Mouse (Mus musculus): ENCODE measurements around the gene Aicda. TPM values are rescaled to one million over a fixed set of nuclear protein-coding genes. Genes with fewer than 3 reads are reported as not detected.
A peak's percentile ranks its signal among the peaks of the same experiment; 100 is the strongest.

The Aicda gene
- total and polyA plus RNA-seq, 3 experiments, result 5.4 to 41.1 (median 33.3) TPM

- Histone ChIP-seq H3K9ac (ENCODE audit: insufficient read depth, low read depth) (no peak overlapping the region), H3K36me3 (replicated peaks in 1 of 2; ENCODE audit: control insufficient read depth in 1 of 2, insufficient read depth in 1 of 2, low read length in 1 of 2) (no peaks in the 10 kb centered on the region), H3K4me1 (ENCODE audit: control insufficient read depth in 1 of 2, insufficient read depth in 2 of 2) (peaks cover 8 to 33% of the 10 kb centered on the region in 2 experiments), H3K4me2 (ENCODE audit: insufficient read depth, low read depth, poor library complexity, severe bottlenecking) (no peak overlapping the region; the same call in 1 of the 2 replicates), H3K4me3 (replicated peaks in 1 of 3; ENCODE audit: low read depth in 2 of 3, low read length in 2 of 3, poor library complexity in 1 of 3) (no peak overlapping the region), H3K9me3 (replicated peaks; ENCODE audit: low read length) (peaks cover 7% of the 10 kb centered on the region), H3K27me3 (replicated peaks) (peaks cover 2% of the 10 kb centered on the region), H3K27ac (ENCODE audit: insufficient read depth, low read depth) (no peak overlapping the region), H3K79me2 (replicated peaks; ENCODE audit: control insufficient read depth, extremely low read depth, insufficient read depth, poor library complexity, severe bottlenecking) (no peaks in the 10 kb centered on the region)
- no peak for TF ChIP-seq ZKSCAN1 (IDR thresholded peaks at IDR 0.05; ENCODE audit: borderline replicate concordance, low read depth, low read length)
- peak; percentile 70; the same call in 1 of the 2 replicates for TF ChIP-seq MAFK (IDR thresholded peaks at IDR 0.05; ENCODE audit: insufficient replicate concordance, low read length)
- no peak for TF ChIP-seq CHD1 (IDR thresholded peaks at IDR 0.05; ENCODE audit: low read depth, low read length)
- peak; percentile 52 for TF ChIP-seq ETS1 (conservative IDR thresholded peaks at IDR 0.05; ENCODE audit: low read depth, low read length)
- peak; percentile 67; the same call in 1 of the 2 replicates for TF ChIP-seq TCF12 (IDR thresholded peaks at IDR 0.05; ENCODE audit: low read depth, low read length)
- TF ChIP-seq NELFE (IDR thresholded peaks at IDR 0.05; ENCODE audit: low read depth, low read length), result no peak
- peak; percentile 66; the same call in 1 of the 2 replicates for TF ChIP-seq BHLHE40 (IDR thresholded peaks at IDR 0.05; ENCODE audit: low read depth, low read length)
- peak; percentile 48; the same call in 1 of the 2 replicates for TF ChIP-seq MEF2A (IDR thresholded peaks at IDR 0.05; ENCODE audit: borderline replicate concordance, low read depth, low read length)
- TF ChIP-seq MYC (IDR thresholded peaks at IDR 0.05; ENCODE audit: low read depth, low read length), result 0 out of 2 replicates have a peak, but pooled peaks have one; percentile 34
- no peak for TF ChIP-seq USF2 (conservative IDR thresholded peaks at IDR 0.05; ENCODE audit: low read depth, low read length)
- TF ChIP-seq IRF4 (IDR thresholded peaks at IDR 0.05; ENCODE audit: low read depth, low read length), result peak; percentile 52; the same call in 1 of the 2 replicates
- peak; percentile 54; the same call in 1 of the 2 replicates for TF ChIP-seq JUND (conservative IDR thresholded peaks at IDR 0.05; ENCODE audit: low read depth, low read length)
- TF ChIP-seq ELF1 (IDR thresholded peaks at IDR 0.05; ENCODE audit: low read depth, low read length), result 0 out of 2 replicates have a peak, but pooled peaks have one; percentile 35
- no peak for TF ChIP-seq RAD21 (IDR thresholded peaks at IDR 0.05; ENCODE audit: low read depth, low read length)
- TF ChIP-seq ZNF384 (IDR thresholded peaks at IDR 0.05; ENCODE audit: low read depth, low read length), result peak; percentile 93
- TF ChIP-seq MAZ (IDR thresholded peaks at IDR 0.05; ENCODE audit: low read depth, low read length), result peak; percentile 53
- no peak for TF ChIP-seq NRF1 (IDR thresholded peaks at IDR 0.05; ENCODE audit: low read depth, low read length)
- in situ Hi-C loops (cut with MboI; ENCODE audit: low pct_ligation_motif_present, low pct_unique_long_range_greater_than_20kb, low sequenced_read_pairs), result no loop called here
- peak; percentile 70 for DNase-seq (ENCODE audit: extremely low read depth)
- dilution Hi-C loops (cut with MboI; ENCODE audit: extremely low pct_ligation_motif_present, extremely low pct_unique_long_range_greater_than_20kb, low sequenced_read_pairs), result no loop called here
Observed at GRCm38 (mm10) chr6:122534032-122534431, 19.6 kb upstream of the Aicda start.

- Histone ChIP-seq H3K79me2 (replicated peaks; ENCODE audit: control insufficient read depth, extremely low read depth, insufficient read depth, poor library complexity, severe bottlenecking) (no peaks in the 10 kb centered on the region), H3K9ac (ENCODE audit: insufficient read depth, low read depth) (no peak overlapping the region), H3K4me3 (replicated peaks in 1 of 3; ENCODE audit: low read depth in 2 of 3, low read length in 2 of 3, poor library complexity in 1 of 3) (no peak overlapping the region), H3K36me3 (replicated peaks in 1 of 2; ENCODE audit: control insufficient read depth in 1 of 2, insufficient read depth in 1 of 2, low read length in 1 of 2) (no peaks in the 10 kb centered on the region), H3K27ac (ENCODE audit: insufficient read depth, low read depth) (no peak overlapping the region), H3K4me2 (ENCODE audit: insufficient read depth, low read depth, poor library complexity, severe bottlenecking) (no peak overlapping the region), H3K4me1 (ENCODE audit: control insufficient read depth in 1 of 2, insufficient read depth in 2 of 2) (peaks cover 5 to 15% of the 10 kb centered on the region in 2 experiments), H3K9me3 (replicated peaks; ENCODE audit: low read length) (peaks cover 4% of the 10 kb centered on the region), H3K27me3 (replicated peaks) (no peaks in the 10 kb centered on the region)
- dilution Hi-C loops (cut with MboI; ENCODE audit: extremely low pct_ligation_motif_present, extremely low pct_unique_long_range_greater_than_20kb, low sequenced_read_pairs) (no loop called here), in situ Hi-C loops (cut with MboI; ENCODE audit: low pct_ligation_motif_present, low pct_unique_long_range_greater_than_20kb, low sequenced_read_pairs) (no loop called here)
- TF ChIP-seq E2F4 (IDR thresholded peaks at IDR 0.05; ENCODE audit: insufficient replicate concordance, low read depth, low read length) (no peak), SIN3A (IDR thresholded peaks at IDR 0.05; ENCODE audit: low read length) (no peak), JUND (conservative IDR thresholded peaks at IDR 0.05; ENCODE audit: low read depth, low read length) (no peak), CHD2 (IDR thresholded peaks at IDR 0.05; ENCODE audit: low read length) (no peak), USF1 (IDR thresholded peaks at IDR 0.05; ENCODE audit: low read depth, low read length) (no peak), ZC3H11A (IDR thresholded peaks at IDR 0.05; ENCODE audit: low read depth, low read length) (no peak), KAT2A (IDR thresholded peaks at IDR 0.05; ENCODE audit: insufficient replicate concordance, low read length) (no peak), MAX (IDR thresholded peaks at IDR 0.05; ENCODE audit: low read length) (no peak), TCF12 (IDR thresholded peaks at IDR 0.05; ENCODE audit: low read depth, low read length) (no peak), RAD21 (IDR thresholded peaks at IDR 0.05; ENCODE audit: low read depth, low read length) (no peak), POLR2AphosphoS2 (IDR thresholded peaks at IDR 0.05; ENCODE audit: low read depth, low read length) (no peak), UBTF (IDR thresholded peaks at IDR 0.05; ENCODE audit: low read depth, low read length) (no peak), ZMIZ1 (IDR thresholded peaks at IDR 0.05; ENCODE audit: low read depth, low read length) (no peak)
- no peak for DNase-seq (ENCODE audit: extremely low read depth)
Observed at GRCm38 (mm10) chr6:122539564-122539963, 14.0 kb upstream of the Aicda start.

Data from CH12.LX (cell line).